Mouse (Mus musculus): ENCODE results near the gene Rap1a.

DNA sequence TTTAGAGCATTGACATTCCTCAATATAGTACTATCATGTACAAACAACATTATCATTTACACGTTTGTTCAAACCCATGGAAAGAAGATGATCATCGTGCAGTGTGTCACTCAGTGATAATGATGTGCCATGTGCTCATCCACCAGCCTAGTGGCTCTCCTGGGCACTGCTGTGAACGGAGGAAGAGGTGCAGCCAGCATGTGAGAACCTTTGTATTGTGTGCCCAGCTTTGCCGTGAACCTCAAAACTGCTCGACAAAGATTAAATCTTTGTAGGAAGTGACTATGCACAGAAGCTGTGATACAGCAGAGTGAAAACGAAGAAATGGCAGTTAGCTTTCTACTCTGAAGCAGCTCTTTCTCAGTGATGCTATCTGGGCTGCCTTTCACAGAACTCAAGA is 32.6 kb downstream of the Rap1a start:
- TF ChIP-seq CTCF (IDR thresholded peaks at IDR 0.05; ENCODE audit: borderline replicate concordance, control insufficient read depth, extremely low read depth, insufficient read depth, low read length, poor library complexity) (no peak), POLR2A (IDR thresholded peaks at IDR 0.05; ENCODE audit: control insufficient read depth, extremely low read depth, insufficient read depth, low read length, poor library complexity) (no peak)

All from thymus, adult 2 months (tissue).